Mouse (Mus musculus) embryonic fibroblast, embryonic 13.5 days (primary cell): ENCODE measurements around the gene Cd247. TPM values are rescaled to one million over a fixed set of nuclear protein-coding genes. Genes with fewer than 3 reads are reported as not detected.

Experiments
- H3K27ac ChIP-seq: 2 replicates; pipeline ENCODE4 v1.5.1; 2012; ENCODE audit warnings: low read length, control low read depth, inconsistent platforms; ENCODE audit not compliant: insufficient read depth
- H3K4me1 ChIP-seq: 2 replicates; pipeline ENCODE4 v1.6.1; 2011; ENCODE audit warnings: low read length; ENCODE audit not compliant: control insufficient read depth, insufficient read depth
- H3K4me3 ChIP-seq: 2 replicates; pipeline ENCODE4 v1.5.1; 2011; ENCODE audit warnings: mild to moderate bottlenecking, control low read depth, low read length; ENCODE audit not compliant: insufficient read depth
- CTCF ChIP-seq: IDR thresholded peaks from 2 replicates; pipeline ENCODE4 v1.5.1; 2011; ENCODE audit warnings: mild to moderate bottlenecking, control low read depth, low read length, moderate library complexity, borderline replicate concordance; ENCODE audit not compliant: insufficient read depth
- POLR2A ChIP-seq: IDR thresholded peaks from 2 replicates; pipeline ENCODE4 v1.6.1; 2011; ENCODE audit warnings: low read depth, mild to moderate bottlenecking, control low read depth, low read length, moderate library complexity
- polyA plus RNA-seq: library from polyadenylated mRNA; stranded (reverse); fragments of >200 nt; gene quantifications from 2 replicates; pipeline ENCODE4 v1.2.4, GENCODE M21; 2011; ENCODE audit warnings: low read depth; ENCODE audit not compliant: missing spikeins, insufficient read length

Cd247 gene
- polyA plus RNA-seq, 1 experiment = not detected

DNA sequence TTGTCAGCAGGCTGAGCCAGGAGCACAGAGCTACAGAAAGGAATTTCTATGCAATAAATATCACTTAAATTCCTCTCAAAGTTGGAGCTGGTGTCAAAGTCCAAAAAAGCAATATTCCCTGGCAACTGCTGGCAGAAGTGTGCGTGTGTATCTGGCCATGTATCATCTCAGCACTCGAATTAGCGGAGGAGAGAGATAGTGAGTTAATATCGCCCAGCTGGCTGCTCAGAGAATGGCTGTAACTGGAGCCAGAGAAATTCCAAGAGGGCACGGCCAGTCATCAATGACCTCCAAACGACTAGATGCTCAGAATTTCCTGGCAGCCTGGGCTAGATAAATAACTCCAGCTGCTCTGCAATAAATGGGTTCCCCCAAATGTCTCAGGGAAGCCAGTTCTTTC is 48.0 kb downstream of the Cd247 start:
- TF ChIP-seq CTCF (no peak), POLR2A (no peak)
- H3K27ac ChIP-seq = no peak overlapping the region
- peaks cover 2% of the 10 kb centered on the region; the same call in 1 of the 2 replicates for H3K4me1 ChIP-seq
- H3K4me3 ChIP-seq = no peak overlapping the region

DNA sequence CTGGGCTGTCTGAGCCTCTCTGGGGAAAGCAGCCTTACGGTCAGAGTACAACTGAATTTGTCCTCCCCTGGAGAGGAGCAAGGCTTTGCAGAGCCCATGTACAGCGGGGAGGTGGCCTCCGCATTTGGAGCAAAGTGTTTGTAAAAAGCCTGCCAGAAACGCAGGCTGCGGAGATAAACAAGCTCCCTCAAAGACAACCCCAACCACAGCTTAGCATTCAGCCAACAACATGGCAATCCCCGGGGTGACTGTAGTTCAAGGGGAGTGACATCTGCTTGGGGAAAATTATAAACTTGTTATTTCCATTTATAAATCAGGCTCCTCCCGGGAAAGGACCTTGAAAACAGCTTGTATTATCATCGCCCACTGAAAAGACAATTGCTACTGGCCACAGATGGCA is 49.1 kb downstream of the Cd247 start:
- H3K4me1 ChIP-seq = peaks cover 2% of the 10 kb centered on the region; the same call in 1 of the 2 replicates
- TF ChIP-seq CTCF = no peak
- TF ChIP-seq POLR2A = no peak
- no peak overlapping the region for H3K4me3 ChIP-seq
- H3K27ac ChIP-seq = no peak overlapping the region

DNA sequence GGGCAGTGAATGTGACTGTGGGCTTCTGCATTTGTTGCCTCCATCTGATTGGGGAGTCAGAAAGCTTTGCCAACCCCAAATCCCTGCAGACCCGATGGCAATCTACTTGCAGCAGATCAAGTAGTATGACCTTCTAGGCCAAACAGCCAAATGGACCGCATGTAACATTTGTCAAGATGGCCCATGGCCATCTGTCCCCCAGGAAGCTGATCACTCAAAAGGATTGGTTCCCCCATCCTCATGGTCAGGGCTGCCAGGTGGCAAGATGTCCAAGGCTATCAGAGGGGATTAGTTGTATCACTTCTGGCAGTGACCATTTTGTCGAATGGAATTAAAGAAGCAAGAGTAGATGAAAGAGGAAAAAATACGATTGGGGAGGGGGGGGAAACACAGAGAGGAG is 50.7 kb downstream of the Cd247 start:
- Histone ChIP-seq H3K4me3 (no peak overlapping the region), H3K4me1 (peaks cover 2% of the 10 kb centered on the region; the same call in 1 of the 2 replicates), H3K27ac (no peak overlapping the region)
- TF ChIP-seq CTCF (no peak), POLR2A (no peak)

DNA sequence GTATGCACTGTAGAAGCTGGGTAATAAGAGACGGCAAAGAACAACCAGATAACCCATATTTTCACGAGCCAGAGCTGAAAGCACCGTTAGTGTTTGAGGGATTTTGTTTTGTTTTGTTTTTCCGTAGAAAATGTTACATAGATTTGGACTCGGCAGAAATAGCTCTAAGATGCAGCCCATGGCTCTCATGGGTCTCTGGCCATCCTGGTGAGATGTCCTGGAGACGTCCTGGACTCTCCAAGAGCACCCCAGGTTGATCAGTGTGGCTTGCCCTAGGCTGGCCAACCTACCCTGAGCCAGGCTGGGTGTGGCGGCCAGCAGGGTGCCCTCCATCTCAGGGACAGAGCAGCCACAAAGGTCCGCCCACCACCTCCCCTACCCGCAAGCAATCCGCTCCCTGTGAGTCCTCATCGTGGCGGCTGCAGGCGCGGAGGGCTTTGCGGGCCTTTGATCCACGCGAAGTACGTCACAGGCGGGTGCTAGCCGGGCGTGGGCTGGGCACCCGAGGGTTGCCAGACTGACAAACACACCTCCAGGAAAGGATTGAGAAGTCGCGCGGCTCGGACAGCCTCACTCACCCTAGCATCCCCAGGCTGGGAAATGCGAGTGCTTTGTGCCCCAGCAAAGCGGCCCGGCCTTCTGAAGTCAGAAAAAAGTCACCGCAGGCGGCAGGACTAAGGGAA is 52.2 kb downstream of the Cd247 start:
- Histone ChIP-seq H3K4me1 (0 out of 2 replicates have a peak, but pooled peaks cover 2% of the 10 kb centered on the region), H3K27ac (no peak overlapping the region), H3K4me3 (no peak overlapping the region)
- TF ChIP-seq CTCF = no peak

DNA sequence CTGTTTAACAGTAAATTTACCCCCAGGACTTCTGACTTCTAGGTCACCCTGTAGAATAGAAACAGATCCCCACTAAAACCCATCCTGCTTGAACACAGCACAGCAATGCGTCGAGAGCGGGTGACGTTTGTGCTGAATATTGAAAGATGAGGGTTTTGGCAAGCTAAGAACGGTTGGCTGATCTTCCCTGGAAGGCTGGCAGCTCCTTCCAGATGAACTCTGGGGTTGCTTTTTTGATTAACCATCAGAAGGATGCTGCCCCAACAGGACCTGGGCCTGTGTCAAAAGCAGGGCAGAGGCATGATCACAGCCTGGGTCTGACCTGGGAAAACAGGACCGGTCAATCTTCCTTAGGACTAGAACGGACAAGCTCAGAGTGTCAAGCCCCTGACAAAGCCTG is 53.7 kb downstream of the Cd247 start:
- no peak for TF ChIP-seq CTCF
- no peak for TF ChIP-seq POLR2A
- no peak overlapping the region for H3K27ac ChIP-seq
- no peaks in the 10 kb centered on the region for H3K4me1 ChIP-seq
- H3K4me3 ChIP-seq = no peak overlapping the region

DNA sequence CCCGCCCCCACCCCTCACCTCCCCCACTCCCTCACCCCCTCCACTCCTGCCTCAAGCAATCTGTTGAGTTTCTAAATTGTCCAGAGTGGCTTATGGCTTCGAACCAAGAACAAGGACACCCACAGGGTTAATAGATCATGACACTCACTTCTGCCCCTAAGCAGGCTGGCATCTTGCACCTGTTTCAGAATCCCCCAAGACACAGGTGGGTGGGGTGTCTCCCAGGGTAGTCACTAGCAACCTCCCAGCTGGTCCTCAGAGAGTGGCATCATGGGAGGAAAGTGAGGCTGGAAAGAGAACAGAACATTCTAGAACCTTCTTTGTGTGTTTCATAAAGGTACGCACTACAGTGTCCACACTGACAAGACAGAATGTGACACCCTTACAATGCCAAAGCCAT is 55.1 kb downstream of the Cd247 start:
- no peak for TF ChIP-seq POLR2A
- TF ChIP-seq CTCF = no peak
- H3K27ac ChIP-seq = no peak overlapping the region
- H3K4me3 ChIP-seq = no peak overlapping the region
- H3K4me1 ChIP-seq = no peaks in the 10 kb centered on the region

DNA sequence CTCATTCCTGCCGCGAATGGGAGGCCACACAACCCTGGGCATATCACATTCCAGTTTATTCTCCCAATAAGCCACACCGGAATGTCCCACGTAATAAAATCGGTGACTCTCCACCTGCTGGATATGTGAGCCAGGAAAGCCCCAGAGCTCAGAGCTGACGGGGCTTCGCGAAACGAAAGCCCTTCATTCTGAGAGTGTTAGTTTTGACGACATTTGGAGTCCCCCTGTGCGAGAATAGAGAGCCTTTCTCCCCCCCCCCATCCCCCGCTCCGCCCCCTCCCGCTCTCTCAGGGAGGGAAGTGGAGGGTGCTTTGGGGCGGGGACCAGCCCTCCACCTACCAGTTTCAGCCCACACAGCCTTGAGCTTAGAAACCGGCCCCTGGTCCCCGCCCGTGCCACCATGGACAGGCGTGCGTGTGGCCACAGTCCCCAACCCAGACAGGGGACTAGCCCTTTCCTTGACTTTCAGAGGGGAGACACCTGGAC is 56.0 kb downstream of the Cd247 start:
- no peak for TF ChIP-seq CTCF
- no peak for TF ChIP-seq POLR2A

DNA sequence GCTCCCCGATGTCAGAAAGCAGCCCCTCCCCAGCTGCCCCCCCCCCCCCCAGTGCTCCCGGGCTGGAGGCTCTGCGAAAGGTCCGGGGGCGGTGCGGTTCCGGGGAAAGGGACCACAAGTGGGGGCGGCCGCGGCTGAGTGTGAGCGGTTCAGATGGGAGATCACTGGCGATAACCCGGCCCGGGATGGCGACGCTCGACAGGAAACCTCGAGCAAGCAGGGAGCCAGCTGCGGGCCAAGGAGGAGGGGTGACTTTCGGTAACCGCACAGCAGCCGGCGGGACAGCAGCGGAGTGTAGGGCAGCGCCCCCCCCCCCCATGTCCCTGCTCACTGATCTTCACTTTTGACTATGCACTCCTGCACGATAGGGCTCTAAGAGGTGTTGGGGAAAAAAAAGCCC is 56.5 kb downstream of the Cd247 start:
- TF ChIP-seq CTCF = no peak
- no peak for TF ChIP-seq POLR2A
- Histone ChIP-seq H3K4me1 (no peaks in the 10 kb centered on the region), H3K4me3 (peak overlapping the region; percentile 37), H3K27ac (no peak overlapping the region)

More for the DNA sequence above, 56.0 kb downstream of the Cd247 start:
- H3K4me3 ChIP-seq = peak overlapping the region; percentile 37; the same call in 1 of the 2 replicates
- H3K27ac ChIP-seq = no peak overlapping the region
- no peaks in the 10 kb centered on the region for H3K4me1 ChIP-seq

DNA sequence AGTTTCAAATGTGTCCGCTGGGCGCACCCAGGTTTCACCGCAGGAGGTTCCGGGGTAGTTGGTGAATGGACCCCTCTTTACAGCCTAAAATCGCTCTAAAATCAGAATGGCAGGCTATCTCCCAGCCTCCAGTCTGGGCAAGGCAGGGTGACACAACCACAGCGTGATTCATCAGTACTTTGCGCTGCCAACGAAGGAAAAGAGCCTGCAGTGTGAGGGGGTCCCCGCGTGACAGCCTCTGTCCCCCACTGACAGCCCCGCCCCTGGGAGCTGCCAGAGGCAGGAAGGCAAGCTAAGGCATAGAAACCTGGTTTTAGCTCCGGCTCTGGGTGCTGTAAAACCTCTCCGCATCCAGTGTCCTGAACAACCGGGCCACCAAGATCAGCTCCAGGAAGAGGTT is 56.9 kb downstream of the Cd247 start:
- Histone ChIP-seq H3K4me1 (no peaks in the 10 kb centered on the region), H3K4me3 (peak overlapping the region; percentile 37), H3K27ac (no peak overlapping the region)
- TF ChIP-seq POLR2A = no peak
- TF ChIP-seq CTCF = no peak

DNA sequence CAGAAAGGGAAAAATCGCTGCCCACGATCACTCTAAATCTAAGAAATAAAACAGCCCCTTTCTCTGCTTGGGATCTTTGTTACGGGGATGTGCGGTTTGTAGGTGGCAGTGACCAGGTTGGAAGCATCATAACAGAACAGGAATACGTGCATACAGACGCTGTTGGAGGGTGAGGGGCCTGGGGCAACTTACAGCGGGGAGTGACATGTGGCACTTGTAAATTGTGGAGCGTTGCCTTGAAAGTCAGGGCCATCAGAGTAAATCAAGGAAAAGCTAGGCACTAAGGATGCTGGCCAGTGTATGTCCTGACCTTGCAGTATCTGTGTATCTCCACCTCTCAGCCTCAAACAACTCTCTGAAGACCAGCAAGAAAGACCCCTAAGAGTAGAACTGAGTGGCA is 59.9 kb downstream of the Cd247 start:
- TF ChIP-seq POLR2A (no peak), CTCF (no peak)
- no peak overlapping the region for H3K4me3 ChIP-seq
- H3K27ac ChIP-seq = no peak overlapping the region
- H3K4me1 ChIP-seq = no peaks in the 10 kb centered on the region
